Mouse (Mus musculus) limb, embryonic 11.5 days (tissue): ENCODE results near the gene Heatr6. TPM values are rescaled to one million over a fixed set of nuclear protein-coding genes. Genes with fewer than 3 reads are reported as not detected.

ENCODE experiments used
- ATAC-seq: fragments of 200-750 bp; cut with Nextera tagmentation; 2 replicates; pipeline ENCODE4 v1.8.0; 2017; ENCODE audit warnings: low read depth; ENCODE audit not compliant: insufficient number of reproducible peaks, low FRiP score, low TSS enrichment
- DNase-seq: peaks from one replicate; pipeline ENCODE4 v3.0.0-alpha.2; 2015; ENCODE audit warnings: low spot score
- H3K27ac ChIP-seq: fragments of 300-500 bp; sonication (generic); replicated peaks from 2 replicates; pipeline ENCODE4 v1.5.1; 2014; ENCODE audit warnings: low read depth, mild to moderate bottlenecking, low read length
- H3K27me3 ChIP-seq: fragments of 300-500 bp; sonication (generic); 2 replicates; pipeline ENCODE4 v1.6.1; 2014; ENCODE audit warnings: mild to moderate bottlenecking, low read length, mixed read lengths; ENCODE audit not compliant: control insufficient read depth, insufficient read depth
- H3K36me3 ChIP-seq: fragments of 300-500 bp; sonication (generic); 2 replicates; pipeline ENCODE4 v1.6.1; 2014; ENCODE audit warnings: mild to moderate bottlenecking, low read length, moderate library complexity, mixed read lengths; ENCODE audit not compliant: control insufficient read depth, insufficient read depth
- H3K4me1 ChIP-seq: fragments of 300-500 bp; sonication (generic); 2 replicates; pipeline ENCODE4 v1.6.1; 2014; ENCODE audit warnings: low read length, mixed read lengths; ENCODE audit not compliant: control insufficient read depth, insufficient read depth
- H3K4me2 ChIP-seq: fragments of 300-500 bp; sonication (generic); 2 replicates; pipeline ENCODE4 v1.6.1; 2014; ENCODE audit warnings: low read depth, mild to moderate bottlenecking, moderate library complexity; ENCODE audit not compliant: severe bottlenecking
- H3K4me3 ChIP-seq: fragments of 300-500 bp; sonication (generic); 2 replicates; pipeline ENCODE4 v1.5.1; 2014; ENCODE audit warnings: low read depth, low read length
- H3K9ac ChIP-seq: fragments of 300-500 bp; sonication (generic); 2 replicates; pipeline ENCODE4 v1.6.1; 2014; ENCODE audit warnings: mild to moderate bottlenecking, low read length
- H3K9me3 ChIP-seq: fragments of 300-500 bp; sonication (generic); 2 replicates; pipeline ENCODE4 v1.6.1; 2016; ENCODE audit warnings: low read length; ENCODE audit not compliant: control insufficient read depth
- WGBS: fragments of 180-500 bp; shearing (Covaris S2); extraction: QIAGEN DNeasy Blood & Tissue Kit; methylation state at CpG from one replicate; pipeline ENCODE4 v1.1.7; 2014; 5-methylcytosine and 5-hydroxymethylcytosine counted together
- polyA plus RNA-seq: library from polyadenylated mRNA; unstranded; fragments of >200 nt; fragmentation: Nextera tagmentation; extraction: Ambion mirVana; gene quantifications from 2 replicates; pipeline ENCODE4 v1.2.1, GENCODE M21; 2014

Gene Heatr6
- polyA plus RNA-seq, 1 experiment from 2014 or later = 26.9 TPM

DNA sequence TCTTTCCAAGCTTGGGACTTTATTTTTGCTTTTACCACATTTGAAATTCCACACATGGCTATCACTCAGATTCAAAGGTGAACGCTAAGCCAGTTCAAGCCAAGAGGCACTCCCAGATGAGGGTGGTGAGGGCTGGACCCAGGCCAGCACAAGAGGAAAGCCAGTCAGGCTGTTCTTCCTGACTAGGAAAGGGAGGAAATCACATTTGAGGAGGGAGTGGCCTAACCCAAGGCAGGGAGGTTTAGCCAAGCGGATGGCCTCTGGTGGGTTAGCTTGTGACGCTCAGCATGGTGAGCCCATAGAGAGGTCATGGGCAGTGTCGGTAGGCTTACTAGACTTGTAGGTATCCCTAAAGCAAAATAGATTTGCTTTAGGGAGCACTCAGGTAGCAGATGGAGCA, 33.3 kb downstream of the Heatr6 start:
- Histone ChIP-seq H3K9ac (no peak overlapping the region), H3K27ac (no peak overlapping the region), H3K4me3 (no peak overlapping the region), H3K4me1 (no peaks in the 10 kb centered on the region), H3K9me3 (no peaks in the 10 kb centered on the region), H3K4me2 (no peak overlapping the region), H3K36me3 (no peaks in the 10 kb centered on the region; the same call in 1 of the 2 replicates), H3K27me3 (no peaks in the 10 kb centered on the region)
- no peak for ATAC-seq
- WGBS = 83% methylated on average over 4 of the region's 4 CpGs
- DNase-seq = no peak

DNA sequence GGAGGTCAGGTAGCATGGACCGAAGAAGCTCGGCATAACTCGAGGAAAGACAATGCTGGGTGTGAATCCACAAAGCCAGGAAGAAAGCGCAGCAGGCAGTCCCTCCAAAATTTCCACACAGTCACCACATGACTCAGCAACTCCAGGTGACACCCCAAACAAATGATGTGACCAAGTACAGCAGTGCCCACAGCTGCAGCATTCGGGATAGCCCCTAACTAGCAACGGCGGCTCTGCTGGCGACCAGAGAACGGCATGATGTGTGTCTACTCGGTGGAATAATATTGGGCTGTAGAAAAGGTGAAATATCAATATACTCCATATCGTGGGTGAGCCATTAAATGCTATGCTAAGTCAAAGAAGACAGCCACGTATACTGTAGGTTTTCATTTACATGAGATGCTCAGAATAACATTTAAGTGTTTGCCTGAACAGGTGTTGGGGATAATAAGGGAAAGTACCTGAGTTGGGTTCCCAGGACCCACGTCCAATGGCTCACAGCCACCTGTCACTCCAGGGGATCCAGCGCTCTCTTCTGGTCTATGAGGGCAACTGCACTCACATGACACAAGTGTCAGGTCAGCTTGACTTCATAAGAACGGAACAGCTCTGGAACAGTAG, 34.0 kb downstream of the Heatr6 start:
- ATAC-seq = no peak
- DNase-seq = no peak
- Histone ChIP-seq H3K9ac (no peak overlapping the region), H3K27ac (no peak overlapping the region), H3K4me3 (no peak overlapping the region), H3K36me3 (no peaks in the 10 kb centered on the region; the same call in 1 of the 2 replicates), H3K9me3 (no peaks in the 10 kb centered on the region), H3K4me2 (no peak overlapping the region), H3K27me3 (no peaks in the 10 kb centered on the region), H3K4me1 (no peaks in the 10 kb centered on the region)
- WGBS = 79% methylated on average over 15 of the region's 15 CpGs

GRCm38 (mm10) chr11:83788331-83788730, 34.8 kb downstream of the Heatr6 start:
- Histone ChIP-seq H3K9ac (no peak overlapping the region), H3K36me3 (no peaks in the 10 kb centered on the region), H3K27ac (no peak overlapping the region), H3K9me3 (no peaks in the 10 kb centered on the region), H3K4me1 (no peaks in the 10 kb centered on the region), H3K27me3 (no peaks in the 10 kb centered on the region), H3K4me3 (no peak overlapping the region), H3K4me2 (no peak overlapping the region)
- WGBS = 78% methylated on average over 8 of the region's 8 CpGs
- no peak for ATAC-seq
- DNase-seq = no peak

DNA sequence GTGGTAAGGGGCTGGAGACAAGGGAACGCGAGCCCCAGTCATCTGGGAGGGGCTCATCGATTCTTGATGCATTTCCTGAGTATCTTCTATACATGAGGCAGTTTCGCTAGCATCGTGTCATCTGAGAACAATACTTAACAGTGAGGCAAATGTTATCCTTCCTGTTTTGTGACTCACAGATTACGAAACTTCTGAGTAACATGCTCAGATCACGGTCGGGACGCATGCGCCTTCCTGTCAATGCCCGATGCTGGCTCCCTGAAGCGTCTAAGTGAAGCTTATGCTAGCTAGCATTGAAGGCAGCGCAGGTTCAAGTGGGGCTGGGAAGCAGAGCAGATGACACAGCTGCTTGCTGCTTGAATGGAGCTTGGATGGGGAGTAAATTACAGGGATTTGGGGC, 35.8 kb downstream of the Heatr6 start:
- Histone ChIP-seq H3K4me2 (no peak overlapping the region), H3K27ac (no peak overlapping the region), H3K9me3 (no peaks in the 10 kb centered on the region), H3K9ac (no peak overlapping the region), H3K36me3 (no peaks in the 10 kb centered on the region), H3K27me3 (no peaks in the 10 kb centered on the region), H3K4me1 (no peaks in the 10 kb centered on the region), H3K4me3 (no peak overlapping the region)
- DNase-seq = no peak
- 70% methylated on average over 13 of the region's 13 CpGs for WGBS
- ATAC-seq = no peak

- Histone ChIP-seq H3K36me3 (no peaks in the 10 kb centered on the region), H3K27ac (no peak overlapping the region), H3K9me3 (no peaks in the 10 kb centered on the region), H3K4me2 (no peak overlapping the region), H3K27me3 (no peaks in the 10 kb centered on the region), H3K4me3 (no peak overlapping the region), H3K9ac (no peak overlapping the region), H3K4me1 (no peaks in the 10 kb centered on the region)
- 78% methylated on average over 4 of the region's 4 CpGs for WGBS
- ATAC-seq = no peak
- DNase-seq = no peak
These were observed 37.6 kb downstream of the Heatr6 start for GRCm38 (mm10) chr11:83791133-83791532.

- 88% methylated on average over 12 of the region's 12 CpGs for WGBS
- Histone ChIP-seq H3K9ac (no peak overlapping the region), H3K4me3 (no peak overlapping the region), H3K4me1 (no peaks in the 10 kb centered on the region), H3K27ac (no peak overlapping the region), H3K4me2 (no peak overlapping the region), H3K27me3 (no peaks in the 10 kb centered on the region), H3K36me3 (no peaks in the 10 kb centered on the region), H3K9me3 (no peaks in the 10 kb centered on the region)
- ATAC-seq (no peak), DNase-seq (no peak)
These were observed 38.9 kb downstream of the Heatr6 start for GRCm38 (mm10) chr11:83792316-83792914.

- Histone ChIP-seq H3K4me1 (no peaks in the 10 kb centered on the region), H3K27me3 (no peaks in the 10 kb centered on the region), H3K9me3 (no peaks in the 10 kb centered on the region), H3K27ac (no peak overlapping the region), H3K4me3 (no peak overlapping the region), H3K36me3 (no peaks in the 10 kb centered on the region), H3K4me2 (no peak overlapping the region), H3K9ac (no peak overlapping the region)
- no peak for DNase-seq
- 89% methylated on average over 14 of the region's 14 CpGs for WGBS
- ATAC-seq = no peak
These were observed 39.8 kb downstream of the Heatr6 start for GRCm38 (mm10) chr11:83793264-83793663.

- 85% methylated on average over 6 of the region's 6 CpGs for WGBS
- Histone ChIP-seq H3K4me2 (no peak overlapping the region), H3K27ac (no peak overlapping the region), H3K4me1 (no peaks in the 10 kb centered on the region), H3K9ac (no peak overlapping the region), H3K27me3 (no peaks in the 10 kb centered on the region), H3K4me3 (no peak overlapping the region), H3K9me3 (no peaks in the 10 kb centered on the region), H3K36me3 (no peaks in the 10 kb centered on the region)
- no peak for DNase-seq
- ATAC-seq = no peak
These were observed 42.6 kb downstream of the Heatr6 start for GRCm38 (mm10) chr11:83796112-83796511.
